Mouse (Mus musculus): ENCODE data around the gene Sepsecs.
A peak's percentile ranks its signal among the peaks of the same experiment; 100 is the strongest.

Sepsecs gene

GRCm38 (mm10) chr5:52643947-52644840 is 25.3 kb downstream of the Sepsecs start:
- DNase-seq (ENCODE audit: low spot score), result no peak

DNA sequence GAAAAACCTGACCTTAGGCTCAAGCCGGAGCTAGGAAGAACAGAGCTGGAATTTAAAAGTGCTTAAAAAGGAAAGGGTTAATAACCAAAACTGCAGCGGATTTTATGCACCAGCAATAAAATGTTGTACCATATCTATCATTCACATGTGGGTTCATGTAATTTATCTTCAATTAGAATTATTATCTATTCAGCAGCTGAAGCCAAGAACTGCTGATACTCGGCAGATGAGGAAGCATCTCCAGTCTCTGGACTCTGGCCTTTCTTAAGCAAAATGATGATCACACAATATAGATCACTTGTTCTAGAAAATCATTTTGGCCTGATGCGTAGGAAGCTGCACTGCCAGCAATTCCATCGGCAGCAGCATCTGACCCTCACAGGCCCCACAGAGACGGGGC is 27.8 kb downstream of the Sepsecs start:
- DNase-seq (ENCODE audit: low spot score), result no peak

DNA sequence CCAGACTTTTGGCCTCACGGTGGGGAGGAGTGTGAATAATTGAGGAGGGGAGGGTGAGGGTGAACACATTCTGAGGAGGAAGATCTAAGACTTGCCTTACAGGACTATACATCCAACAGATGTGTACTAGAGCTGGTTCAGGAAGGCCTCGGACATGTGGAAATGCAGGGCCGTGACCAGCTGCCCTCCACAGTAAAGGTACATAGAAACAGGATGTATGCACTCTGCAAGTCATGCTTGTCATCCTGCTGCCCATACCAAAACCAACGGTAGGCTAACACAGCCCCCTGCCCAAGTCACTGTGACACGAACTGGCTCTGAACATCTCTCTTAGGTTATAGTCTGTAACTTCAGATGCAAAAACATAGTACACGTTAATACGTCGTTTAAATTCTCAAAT is 30.6 kb downstream of the Sepsecs start:
- no peak for DNase-seq (ENCODE audit: low spot score)

- peak; percentile 42 for DNase-seq (ENCODE audit: low spot score)
Measured at GRCm38 (mm10) chr5:52638006-52638405, 31.5 kb downstream of the Sepsecs start.

GRCm38 (mm10) chr5:52636923-52637322 is 32.6 kb downstream of the Sepsecs start:
- no peak for DNase-seq (ENCODE audit: low spot score)

DNA sequence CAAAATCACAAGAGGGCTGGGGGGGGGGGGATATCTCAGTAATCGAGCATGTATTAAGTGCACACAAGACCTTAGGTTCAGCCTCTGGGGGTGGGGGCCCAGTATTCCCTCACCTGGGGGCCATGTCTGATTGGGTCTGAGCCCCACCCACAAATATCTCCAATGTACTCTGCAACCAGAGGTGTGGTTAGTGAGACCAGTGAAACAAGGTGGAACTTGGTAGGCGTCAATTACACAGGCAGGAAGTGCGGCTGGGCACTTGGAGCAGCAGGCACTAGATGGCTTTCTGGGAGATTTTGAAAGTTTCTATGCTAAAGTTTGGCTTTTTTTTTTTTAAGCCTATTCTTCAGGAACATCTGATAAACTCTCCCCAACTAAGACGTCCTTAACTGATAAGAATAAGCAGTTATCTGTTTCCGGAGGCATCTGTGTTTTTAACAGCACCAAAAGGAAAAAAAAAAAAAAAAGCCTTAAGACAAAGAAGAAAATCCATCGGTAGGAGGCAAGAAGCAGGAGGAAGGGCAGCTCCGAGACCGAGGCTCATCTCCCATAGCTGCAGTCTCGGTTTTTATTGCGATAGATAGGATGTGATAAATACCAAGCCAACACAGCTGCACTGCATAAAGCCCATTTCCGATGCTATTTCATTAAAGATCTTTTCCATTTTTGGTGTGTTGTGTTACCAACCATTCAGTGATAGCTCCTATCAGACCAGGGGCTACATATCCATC is 33.3 kb downstream of the Sepsecs start:
- DNase-seq (ENCODE audit: low spot score), result no peak

GRCm38 (mm10) chr5:52634017-52634416 is 35.5 kb downstream of the Sepsecs start:
- DNase-seq (ENCODE audit: low spot score), result peak; percentile 71

- DNase-seq (ENCODE audit: low spot score), result no peak
Measured at GRCm38 (mm10) chr5:52630541-52630940, 39.0 kb downstream of the Sepsecs start.

GRCm38 (mm10) chr5:52629214-52629613 is 40.3 kb downstream of the Sepsecs start:
- no peak for DNase-seq (ENCODE audit: low spot score)

GRCm38 (mm10) chr5:52628783-52629182 is 40.7 kb downstream of the Sepsecs start:
- no peak for DNase-seq (ENCODE audit: low spot score)

DNA sequence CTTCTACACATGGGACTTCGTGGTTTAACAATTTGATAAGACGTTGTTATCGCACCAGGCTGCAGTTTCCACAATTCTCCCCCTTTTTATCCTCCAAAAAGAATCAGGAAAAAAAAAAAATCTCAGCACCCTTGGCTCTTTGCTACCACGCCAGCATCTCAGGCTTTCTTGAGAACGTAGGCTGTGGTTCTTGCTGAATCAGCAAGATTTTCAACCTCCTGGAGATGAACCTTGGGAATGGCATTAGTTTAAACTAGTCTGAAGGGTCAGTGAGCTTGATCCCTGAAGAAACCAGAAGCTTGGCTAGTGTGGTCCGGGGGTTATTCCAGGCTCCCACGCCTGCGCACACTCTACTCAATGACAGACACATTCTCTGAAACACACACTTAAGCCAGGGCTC is 41.8 kb downstream of the Sepsecs start:
- no peak for DNase-seq (ENCODE audit: low spot score)

DNA sequence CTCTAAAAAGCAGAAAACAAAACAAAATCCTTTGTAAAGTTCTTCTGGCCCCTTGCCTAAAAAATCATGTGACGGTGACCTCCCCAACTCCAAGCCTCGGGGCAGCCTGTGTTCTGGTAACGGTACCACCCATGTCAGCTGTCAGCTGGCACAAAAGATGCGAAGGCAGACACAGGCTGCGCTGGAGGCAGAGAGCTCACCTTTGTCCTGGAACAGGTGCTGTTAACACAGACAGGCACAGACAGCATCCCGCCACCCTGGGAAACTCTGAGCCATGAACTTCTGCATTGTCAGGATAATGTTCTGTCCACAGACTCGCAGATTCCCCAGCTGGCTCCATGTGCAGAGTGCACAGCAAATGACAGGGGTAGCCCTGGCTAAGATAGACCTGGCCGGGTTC is 43.4 kb downstream of the Sepsecs start:
- no peak for DNase-seq (ENCODE audit: low spot score)

DNA sequence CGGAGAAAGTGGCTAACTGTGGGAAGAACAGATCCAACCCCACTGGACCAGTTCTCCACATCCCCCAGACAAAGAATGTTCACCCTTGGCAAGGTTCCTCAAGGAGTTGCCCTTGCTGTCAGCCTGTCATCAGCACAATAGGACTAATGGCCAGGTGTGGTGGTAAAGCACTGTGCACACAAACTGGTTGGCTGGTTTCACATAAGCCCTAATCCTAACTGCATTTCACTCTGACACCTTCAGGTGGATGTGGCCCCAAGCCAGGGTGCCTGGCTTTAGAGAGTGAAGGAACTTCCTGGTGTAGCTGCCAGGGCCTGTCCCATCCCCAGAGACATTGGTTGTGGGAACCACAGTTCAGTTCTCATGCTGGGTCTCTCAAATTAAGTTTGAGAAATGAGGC is 44.6 kb downstream of the Sepsecs start:
- no peak for DNase-seq (ENCODE audit: low spot score)

DNA sequence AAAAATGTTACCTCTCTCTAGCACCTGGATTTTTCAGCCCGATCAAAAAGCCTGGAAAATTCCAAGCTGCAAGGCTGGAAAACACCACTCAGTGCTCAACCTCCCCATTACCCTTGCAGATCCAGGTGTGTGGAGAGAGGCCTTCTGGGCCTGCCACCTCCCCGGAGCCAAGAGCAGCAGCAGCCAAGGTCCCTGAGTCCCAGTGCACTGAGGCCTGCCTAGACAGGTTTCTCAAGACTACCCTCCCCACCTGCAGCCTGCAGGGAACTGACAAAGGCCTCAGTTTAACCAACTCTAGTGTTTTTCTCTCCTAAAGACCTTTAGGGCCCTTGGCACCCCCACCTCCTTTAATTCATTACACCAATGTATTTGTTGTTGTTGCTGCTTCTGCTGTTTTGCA is 46.4 kb downstream of the Sepsecs start:
- DNase-seq (ENCODE audit: low spot score), result no peak

GRCm38 (mm10) chr5:52618348-52619270 is 50.9 kb downstream of the Sepsecs start:
- peak; percentile 72 for DNase-seq (ENCODE audit: low spot score)

- no peak for DNase-seq (ENCODE audit: low spot score)
Measured at GRCm38 (mm10) chr5:52617711-52618347, 51.7 kb downstream of the Sepsecs start.

GRCm38 (mm10) chr5:52616549-52616948 is 53.0 kb downstream of the Sepsecs start:
- peak; percentile 34 for DNase-seq (ENCODE audit: low spot score)

DNA sequence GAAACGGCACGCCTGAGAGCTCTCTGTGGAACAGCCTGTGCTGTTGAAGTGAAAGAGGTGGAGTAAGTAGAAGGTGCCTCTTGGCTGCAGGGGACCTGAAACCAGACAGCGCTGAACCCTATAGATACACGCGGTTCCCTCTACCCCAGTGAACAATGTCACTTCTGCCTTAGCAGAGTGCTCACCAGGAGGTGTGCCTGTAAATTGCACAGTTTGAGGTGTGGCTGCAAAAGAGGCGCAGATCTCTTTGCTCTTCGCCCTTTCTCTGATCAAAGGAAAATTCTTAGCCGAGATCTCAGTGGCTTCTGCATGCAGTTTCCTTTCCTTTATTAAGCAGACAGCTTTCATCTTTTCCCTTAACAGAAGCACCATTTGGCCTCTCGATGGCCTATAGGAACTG is 54.1 kb downstream of the Sepsecs start:
- DNase-seq (ENCODE audit: low spot score), result no peak

DNA sequence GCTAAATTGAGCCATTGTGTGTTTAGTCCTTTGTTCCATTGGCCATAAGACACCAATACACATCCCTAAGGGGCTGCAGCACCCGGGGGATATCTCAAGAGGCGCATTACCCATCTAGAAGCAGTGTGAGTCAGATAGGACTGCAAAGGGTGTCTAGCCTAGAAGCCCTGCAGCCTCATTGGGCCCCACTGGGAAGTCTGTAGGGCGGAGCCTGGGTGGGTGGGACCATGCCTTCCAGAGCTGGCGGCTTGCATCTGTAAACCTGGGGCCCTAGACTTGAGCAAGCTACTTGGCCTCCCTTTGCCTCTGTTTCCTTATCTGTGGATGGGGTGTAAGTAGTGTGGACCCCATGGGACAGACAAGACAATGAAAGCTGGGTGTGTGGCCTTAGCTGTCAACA is 54.8 kb downstream of the Sepsecs start:
- DNase-seq (ENCODE audit: low spot score), result no peak

GRCm38 (mm10) chr5:52612776-52613175 is 56.7 kb downstream of the Sepsecs start:
- DNase-seq (ENCODE audit: low spot score), result no peak

DNA sequence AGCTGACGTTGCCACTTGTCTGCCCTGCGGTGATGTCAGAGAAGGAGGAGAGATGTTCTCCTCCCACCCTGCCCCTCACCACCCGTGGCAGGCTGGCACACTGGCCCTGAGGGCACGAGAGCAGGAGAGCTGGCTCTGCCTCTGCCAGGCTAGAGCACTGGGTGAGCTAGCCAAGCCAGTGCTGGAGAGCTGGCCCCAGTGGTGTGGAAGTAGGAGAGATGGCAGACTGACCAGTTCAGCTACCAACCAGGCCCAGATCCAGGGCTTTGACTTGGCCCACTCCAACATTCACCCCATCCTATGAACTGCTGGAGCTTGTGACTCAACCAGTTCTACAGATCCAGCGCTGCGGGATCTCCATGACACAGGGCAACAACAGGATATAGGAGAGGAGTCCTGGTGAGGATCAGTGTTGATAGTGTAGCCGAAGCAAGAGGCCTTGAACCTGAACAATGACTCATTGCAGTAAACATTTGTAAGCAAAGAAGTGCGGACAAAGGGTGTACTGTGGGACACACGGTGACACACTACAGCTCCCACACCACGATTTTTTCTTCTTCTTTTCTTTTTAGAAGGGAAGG is 58.1 kb downstream of the Sepsecs start:
- DNase-seq (ENCODE audit: low spot score), result no peak

Data from retina, embryonic 14.5 days (tissue).